Mouse (Mus musculus): ENCODE measurements around the gene Rtn1.
"Not testable (repeated sequence)": the region's sequence is repeated elsewhere in the genome, so short reads cannot be mapped to it uniquely, and the experiment has no call there.

Gene Rtn1

GRCm38 (mm10) chr12:72324210-72324871 is 84.5 kb downstream of the Rtn1 start:
- no peak for DNase-seq (ENCODE audit: low spot score in 2 of 2)

GRCm38 (mm10) chr12:72323778-72324177 is 85.1 kb downstream of the Rtn1 start:
- no peak for DNase-seq (ENCODE audit: low spot score in 2 of 2)

- no peak for DNase-seq (ENCODE audit: low spot score in 2 of 2)
Measured at GRCm38 (mm10) chr12:72315732-72316465, 93.0 kb downstream of the Rtn1 start.

- no peak for DNase-seq (ENCODE audit: low spot score in 2 of 2)
Measured at GRCm38 (mm10) chr12:72310818-72311217, 98.0 kb downstream of the Rtn1 start.

GRCm38 (mm10) chr12:72308506-72308905 is 100.3 kb downstream of the Rtn1 start:
- DNase-seq (ENCODE audit: low spot score in 2 of 2) = no peak

- no peak for DNase-seq (ENCODE audit: low spot score in 2 of 2)
Measured at GRCm38 (mm10) chr12:72306281-72306680, 102.6 kb downstream of the Rtn1 start.

GRCm38 (mm10) chr12:72305421-72305820 is 103.4 kb downstream of the Rtn1 start:
- DNase-seq (ENCODE audit: low spot score in 2 of 2) = no peak

- no peak for DNase-seq (ENCODE audit: low spot score in 2 of 2)
Measured at GRCm38 (mm10) chr12:72304985-72305384, 103.9 kb downstream of the Rtn1 start.

GRCm38 (mm10) chr12:72304347-72304688 is 104.5 kb downstream of the Rtn1 start:
- DNase-seq (ENCODE audit: low spot score in 2 of 2) = no peak

- no peak for DNase-seq (ENCODE audit: low spot score in 2 of 2)
Measured at GRCm38 (mm10) chr12:72303624-72304346, 105.1 kb downstream of the Rtn1 start.

- DNase-seq (ENCODE audit: low spot score in 2 of 2) = no peak
Measured at GRCm38 (mm10) chr12:72301431-72301830, 107.4 kb downstream of the Rtn1 start.

- DNase-seq (ENCODE audit: low spot score in 2 of 2) = no peak
Measured at GRCm38 (mm10) chr12:72300971-72301370, 107.9 kb downstream of the Rtn1 start.

- DNase-seq (ENCODE audit: low spot score in 2 of 2) = no peak
Measured at GRCm38 (mm10) chr12:72298222-72298621, 110.6 kb downstream of the Rtn1 start.

GRCm38 (mm10) chr12:72296552-72296951 is 112.3 kb downstream of the Rtn1 start:
- no peak for DNase-seq (ENCODE audit: low spot score in 2 of 2)

GRCm38 (mm10) chr12:72293185-72293584 is 115.7 kb downstream of the Rtn1 start:
- not testable (repeated sequence) for DNase-seq (ENCODE audit: low spot score in 2 of 2)

GRCm38 (mm10) chr12:72292566-72292965 is 116.3 kb downstream of the Rtn1 start:
- DNase-seq (ENCODE audit: low spot score in 2 of 2) = no peak

GRCm38 (mm10) chr12:72291266-72291665 is 117.6 kb downstream of the Rtn1 start:
- DNase-seq (ENCODE audit: low spot score in 2 of 2) = no peak

GRCm38 (mm10) chr12:72288215-72288614 is 120.6 kb downstream of the Rtn1 start:
- DNase-seq (ENCODE audit: low spot score in 2 of 2) = no peak

- DNase-seq (ENCODE audit: low spot score in 2 of 2) = no peak
Measured at GRCm38 (mm10) chr12:72287332-72288004, 121.4 kb downstream of the Rtn1 start.

GRCm38 (mm10) chr12:72285366-72286345 is 123.2 kb downstream of the Rtn1 start:
- no peak for DNase-seq (ENCODE audit: low spot score in 2 of 2)

- no peak for DNase-seq (ENCODE audit: low spot score in 2 of 2)
Measured at GRCm38 (mm10) chr12:72284576-72284975, 124.3 kb downstream of the Rtn1 start.
